Mouse (Mus musculus) adrenal gland, postnatal 10 days (tissue): ENCODE measurements around the gene Gm11444. TPM values are rescaled to one million over a fixed set of nuclear protein-coding genes. Genes with fewer than 3 reads are reported as not detected.

Experiments
- DNase-seq: peaks from one replicate; pipeline ENCODE4 v3.0.0; 2021; ENCODE audit warnings: mixed read lengths
- total RNA-seq, 2 experiments: library from RNA; stranded (reverse); gene quantifications; 2 replicates each; pipeline ENCODE4 v1.2.3; 2021

Gm11444 gene
- total RNA-seq, 2 experiments from 2014 or later = not detected

- no peak for DNase-seq
Observed at GRCm38 (mm10) chr11:85814678-85815077, 35.5 kb downstream of the Gm11444 start.

- no peak for DNase-seq
Observed at GRCm38 (mm10) chr11:85812201-85812966, 37.7 kb downstream of the Gm11444 start.

GRCm38 (mm10) chr11:85811676-85812075, 38.5 kb downstream of the Gm11444 start:
- no peak for DNase-seq

- no peak for DNase-seq
Observed at GRCm38 (mm10) chr11:85811229-85811628, 38.9 kb downstream of the Gm11444 start.

- no peak for DNase-seq
Observed at GRCm38 (mm10) chr11:85807353-85807752, 42.8 kb downstream of the Gm11444 start.

GRCm38 (mm10) chr11:85805779-85806178, 44.4 kb downstream of the Gm11444 start:
- no peak for DNase-seq

- DNase-seq = no peak
Observed at GRCm38 (mm10) chr11:85804048-85804447, 46.1 kb downstream of the Gm11444 start.

GRCm38 (mm10) chr11:85800380-85800779, 49.8 kb downstream of the Gm11444 start:
- no peak for DNase-seq

- no peak for DNase-seq
Observed at GRCm38 (mm10) chr11:85799856-85800255, 50.3 kb downstream of the Gm11444 start.

- DNase-seq = no peak
Observed at GRCm38 (mm10) chr11:85799456-85799855, 50.7 kb downstream of the Gm11444 start.

Other genes starting within 250 kb of the Gm11444 start
- gene Tbx2, start 17.8 kb downstream of the Gm11444 start, total RNA-seq = 10 to 100 TPM; 27.5 to 31.5 TPM
- gene Tbx4, start 36.1 kb upstream of the Gm11444 start, total RNA-seq = under 1 TPM in 1 of 2 experiments, not detected in 1; 0.12 TPM